Mouse (Mus musculus) embryo, embryonic 10.5 days (tissue): Measurements from ENCODE around the gene R3hdml.

Experiments
- DNase-seq: peaks from one replicate; pipeline ENCODE4 v3.0.0-alpha.2; 2015; ENCODE audit warnings: low spot score

R3hdml gene

GRCm38 (mm10) chr2:163540231-163541117 lies 48.4 kb downstream of the R3hdml start:
- no peak for DNase-seq

- DNase-seq: no peak
Observed at GRCm38 (mm10) chr2:163541568-163542182, 49.6 kb downstream of the R3hdml start.

GRCm38 (mm10) chr2:163542674-163543073 lies 50.6 kb downstream of the R3hdml start:
- no peak for DNase-seq

- DNase-seq: no peak
Observed at GRCm38 (mm10) chr2:163546623-163547318, 54.7 kb downstream of the R3hdml start.

GRCm38 (mm10) chr2:163548822-163549221 lies 56.7 kb downstream of the R3hdml start:
- no peak for DNase-seq

GRCm38 (mm10) chr2:163549786-163550185 lies 57.7 kb downstream of the R3hdml start:
- no peak for DNase-seq
